Mouse (Mus musculus): ENCODE measurements around the gene Parg. TPM values are rescaled to one million over a fixed set of nuclear protein-coding genes. Genes with fewer than 3 reads are reported as not detected.

Gene Parg
- polyA plus RNA-seq (2014; fragmentation: Illumina TruSeq; extraction: RNeasy Lipid Tissue Mini Kit (QIAGEN cat#74804); ENCODE audit: insufficient read depth, low read depth, low replicate concordance) = 7.7 TPM

GRCm38 (mm10) chr14:32201791-32202451 is at the start of gene Parg, which contains the start of gene Timm23:
Parg (plus strand) TSS chr14:32201949.
Timm23 (minus strand) TSS chr14:32201898.

GRCm38 (mm10) chr14:32159690-32160246 is 42.0 kb upstream of the Parg start, which contains the start of gene Ncoa4:
Ncoa4 (plus strand) TSS chr14:32159865.

GRCm38 (mm10) chr14:32321732-32322685 is 120.3 kb downstream of the Parg start, which contains the start of gene Ogdhl:
Ogdhl (plus strand) TSS chr14:32322019.

Other genes with a start within 250 kb of the Parg start
- 9.1 TPM for gene Galnt15, start 173.0 kb upstream of the Parg start, polyA plus RNA-seq (2014; fragmentation: Illumina TruSeq; extraction: RNeasy Lipid Tissue Mini Kit (QIAGEN cat#74804); ENCODE audit: insufficient read depth, low read depth, low replicate concordance)
- gene Oxnad1, start 116.6 kb upstream of the Parg start, polyA plus RNA-seq (2014; fragmentation: Illumina TruSeq; extraction: RNeasy Lipid Tissue Mini Kit (QIAGEN cat#74804); ENCODE audit: insufficient read depth, low read depth, low replicate concordance) = 7.7 TPM
- 59.9 TPM for gene Dph3, start 116.2 kb upstream of the Parg start, polyA plus RNA-seq (2014; fragmentation: Illumina TruSeq; extraction: RNeasy Lipid Tissue Mini Kit (QIAGEN cat#74804); ENCODE audit: insufficient read depth, low read depth, low replicate concordance)
- gene Msmb, start 59.9 kb upstream of the Parg start, polyA plus RNA-seq (2014; fragmentation: Illumina TruSeq; extraction: RNeasy Lipid Tissue Mini Kit (QIAGEN cat#74804); ENCODE audit: insufficient read depth, low read depth, low replicate concordance) = not detected
- 37.5 TPM for gene Ncoa4, start 42.1 kb upstream of the Parg start, polyA plus RNA-seq (2014; fragmentation: Illumina TruSeq; extraction: RNeasy Lipid Tissue Mini Kit (QIAGEN cat#74804); ENCODE audit: insufficient read depth, low read depth, low replicate concordance)
- 84.1 TPM for gene Timm23, start 51 bp upstream of the Parg start, polyA plus RNA-seq (2014; fragmentation: Illumina TruSeq; extraction: RNeasy Lipid Tissue Mini Kit (QIAGEN cat#74804); ENCODE audit: insufficient read depth, low read depth, low replicate concordance)
- 0.29 TPM for gene Ogdhl, start 120.1 kb downstream of the Parg start, polyA plus RNA-seq (2014; fragmentation: Illumina TruSeq; extraction: RNeasy Lipid Tissue Mini Kit (QIAGEN cat#74804); ENCODE audit: insufficient read depth, low read depth, low replicate concordance)
- gene 1700024G13Rik, start 186.4 kb downstream of the Parg start, polyA plus RNA-seq (2014; fragmentation: Illumina TruSeq; extraction: RNeasy Lipid Tissue Mini Kit (QIAGEN cat#74804); ENCODE audit: insufficient read depth, low read depth, low replicate concordance) = 29.6 TPM